Mouse (Mus musculus): ENCODE data around the gene Stx8. TPM values are rescaled to one million over a fixed set of nuclear protein-coding genes. Genes with fewer than 3 reads are reported as not detected.
A peak's percentile ranks its signal among the peaks of the same experiment; 100 is the strongest.

Stx8 gene
- polyA plus RNA-seq, 1 experiment from 2014 or later = 57.5 TPM

DNA sequence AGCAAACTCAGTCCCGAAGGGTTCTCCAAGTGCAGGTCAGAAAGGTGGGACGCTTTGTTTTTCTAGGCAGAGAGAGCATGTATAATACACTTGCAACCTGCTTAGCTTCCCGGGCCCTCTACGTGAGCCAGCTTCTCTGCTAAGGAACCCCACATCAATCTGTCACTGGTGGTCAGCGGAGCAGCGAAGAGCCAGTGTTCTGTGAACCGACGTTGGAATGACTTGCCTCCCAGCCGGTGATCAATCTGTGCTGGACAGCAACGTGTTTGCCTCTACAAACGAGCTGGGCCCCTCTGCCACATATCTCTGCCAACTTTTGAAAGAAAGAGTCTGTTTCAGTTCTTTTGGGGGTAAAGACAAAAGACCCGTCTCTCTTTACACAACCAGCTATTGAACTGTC, 84.7 kb downstream of the Stx8 start:
- WGBS = 37% methylated on average over 12 of the region's 12 CpGs
- no peak overlapping the region for H3K4me3 ChIP-seq
- H3K27me3 ChIP-seq (ENCODE audit: insufficient read depth, poor library complexity, severe bottlenecking) = peaks cover 4% of the 10 kb centered on the region; the same call in 1 of the 2 replicates
- no peaks in the 10 kb centered on the region for H3K9me3 ChIP-seq
- H3K27ac ChIP-seq = peak overlapping the region; percentile 69
- peak; percentile 47 for DNase-seq (ENCODE audit: low spot score)
- H3K36me3 ChIP-seq = no peaks in the 10 kb centered on the region
- H3K4me1 ChIP-seq (replicated peaks) = peaks cover 26% of the 10 kb centered on the region

DNA sequence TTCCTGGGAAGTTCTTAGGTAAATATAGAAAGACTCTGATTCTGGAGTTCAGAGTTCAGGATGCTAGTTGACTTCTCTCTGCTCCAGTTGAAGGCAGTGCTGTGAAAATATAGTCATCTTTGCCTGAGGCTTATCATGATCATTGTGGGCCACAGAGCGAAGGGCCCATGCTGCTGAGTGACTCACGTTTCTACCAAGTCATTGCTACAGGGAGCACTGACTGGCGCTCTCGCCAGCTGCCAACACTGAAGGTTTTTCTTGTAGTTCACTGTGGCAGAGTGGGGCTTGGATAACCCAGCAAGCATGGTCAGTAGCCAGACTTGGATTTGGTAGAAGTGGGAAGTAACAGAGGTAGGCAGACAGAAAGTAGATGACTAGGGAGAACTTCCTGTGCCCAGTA, 85.3 kb downstream of the Stx8 start:
- no peak for DNase-seq (ENCODE audit: low spot score)
- Histone ChIP-seq H3K27me3 (ENCODE audit: insufficient read depth, poor library complexity, severe bottlenecking) (no peaks in the 10 kb centered on the region), H3K4me1 (replicated peaks) (peaks cover 26% of the 10 kb centered on the region), H3K36me3 (no peaks in the 10 kb centered on the region), H3K27ac (peak overlapping the region; percentile 54; the same call in 1 of the 2 replicates), H3K4me3 (no peak overlapping the region), H3K9me3 (no peaks in the 10 kb centered on the region)
- 91% methylated on average over 4 of the region's 4 CpGs for WGBS

DNA sequence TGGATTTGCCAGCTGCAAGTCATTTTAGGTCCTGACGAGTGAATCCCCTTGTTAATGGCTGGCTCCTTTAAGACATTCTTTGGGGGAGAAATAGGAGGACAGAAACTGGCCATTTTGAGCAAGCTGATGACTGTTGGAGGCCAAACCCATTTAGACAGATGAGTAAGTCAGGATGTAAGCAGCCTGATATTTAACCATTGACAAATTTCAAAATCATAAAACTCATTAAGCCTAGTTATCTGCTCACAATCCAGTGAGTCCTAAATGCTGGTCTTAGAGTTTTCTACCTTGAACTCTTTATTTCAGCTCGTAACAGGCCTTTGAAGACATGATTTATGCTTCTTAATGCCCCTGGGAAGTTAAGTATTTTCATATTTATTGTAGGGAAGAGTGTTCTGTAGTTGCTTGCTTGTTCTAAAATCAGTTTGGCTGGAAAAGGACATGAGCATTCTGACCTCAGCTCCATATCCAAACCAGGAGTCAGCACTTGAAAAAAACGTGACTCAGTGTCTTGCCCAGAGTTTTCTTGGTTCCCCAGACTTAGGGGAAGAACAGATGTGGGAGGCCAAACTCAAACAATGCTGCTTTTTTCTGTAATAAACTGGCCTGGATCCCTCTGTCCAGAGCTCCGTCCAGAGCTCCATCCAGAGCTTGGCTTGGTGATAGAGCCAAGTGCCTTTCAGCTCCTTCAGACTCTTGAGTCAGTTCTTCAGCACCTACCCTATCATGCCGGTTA, 92.6 kb downstream of the Stx8 start:
- H3K27ac ChIP-seq = no peak overlapping the region
- 79% methylated on average over 5 of the region's 5 CpGs for WGBS
- no peaks in the 10 kb centered on the region for H3K9me3 ChIP-seq
- H3K4me1 ChIP-seq (replicated peaks) = peaks cover 13% of the 10 kb centered on the region
- no peak for DNase-seq (ENCODE audit: low spot score)
- H3K36me3 ChIP-seq = no peaks in the 10 kb centered on the region
- no peaks in the 10 kb centered on the region for H3K27me3 ChIP-seq (ENCODE audit: insufficient read depth, poor library complexity, severe bottlenecking)
- H3K4me3 ChIP-seq = no peak overlapping the region

- H3K4me1 ChIP-seq (replicated peaks) = peaks cover 13% of the 10 kb centered on the region
- no peak overlapping the region for H3K4me3 ChIP-seq
- no peaks in the 10 kb centered on the region for H3K27me3 ChIP-seq (ENCODE audit: insufficient read depth, poor library complexity, severe bottlenecking)
- 61% methylated on average over 4 of the region's 4 CpGs for WGBS
- H3K36me3 ChIP-seq = no peaks in the 10 kb centered on the region
- no peaks in the 10 kb centered on the region for H3K9me3 ChIP-seq
- DNase-seq (ENCODE audit: low spot score) = no peak
- no peak overlapping the region; the same call in 1 of the 2 replicates for H3K27ac ChIP-seq
These were observed 94.7 kb downstream of the Stx8 start for GRCm38 (mm10) chr11:68060651-68061050.

DNA sequence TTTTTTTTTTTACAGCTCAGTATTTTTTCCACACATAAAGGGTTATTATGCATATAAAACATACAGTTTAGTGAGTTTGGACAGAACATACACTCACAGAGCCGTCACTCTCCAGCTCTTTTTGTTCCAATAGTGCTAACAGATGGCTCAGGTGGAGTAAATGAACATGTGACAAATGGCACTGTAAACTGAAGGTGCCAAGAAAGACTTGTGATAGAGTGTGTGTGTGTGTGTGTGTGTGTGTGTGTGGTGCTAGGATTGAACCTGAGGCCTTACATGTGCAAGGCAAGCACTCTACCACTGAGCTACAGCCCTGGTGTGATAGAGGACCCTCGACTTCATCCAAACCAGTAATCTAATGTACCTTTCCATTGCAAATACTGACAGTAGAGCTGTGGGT, 96.1 kb downstream of the Stx8 start:
- WGBS = 92% methylated on average over 2 of the region's 2 CpGs
- no peak for DNase-seq (ENCODE audit: low spot score)

GRCm38 (mm10) chr11:68067806-68068205, 101.8 kb downstream of the Stx8 start:
- Histone ChIP-seq H3K9me3 (no peaks in the 10 kb centered on the region), H3K4me1 (replicated peaks) (0 out of 2 replicates have a peak, but pooled peaks cover 3% of the 10 kb centered on the region), H3K4me3 (no peak overlapping the region), H3K27me3 (ENCODE audit: insufficient read depth, poor library complexity, severe bottlenecking) (no peaks in the 10 kb centered on the region), H3K36me3 (no peaks in the 10 kb centered on the region), H3K27ac (no peak overlapping the region)
- WGBS = 94% methylated on average over 10 of the region's 10 CpGs
- no peak for DNase-seq (ENCODE audit: low spot score)

More for the DNA sequence above, 96.1 kb downstream of the Stx8 start:
- no peaks in the 10 kb centered on the region for H3K36me3 ChIP-seq
- peaks cover 13% of the 10 kb centered on the region for H3K4me1 ChIP-seq (replicated peaks)
- no peaks in the 10 kb centered on the region for H3K27me3 ChIP-seq (ENCODE audit: insufficient read depth, poor library complexity, severe bottlenecking)
- no peak overlapping the region for H3K27ac ChIP-seq
- no peaks in the 10 kb centered on the region for H3K9me3 ChIP-seq
- H3K4me3 ChIP-seq = no peak overlapping the region

- WGBS = 80% methylated on average over 3 of the region's 3 CpGs
- Histone ChIP-seq H3K27me3 (ENCODE audit: insufficient read depth, poor library complexity, severe bottlenecking) (no peaks in the 10 kb centered on the region), H3K9me3 (no peaks in the 10 kb centered on the region), H3K27ac (no peak overlapping the region), H3K36me3 (no peaks in the 10 kb centered on the region), H3K4me1 (replicated peaks) (peaks cover 11% of the 10 kb centered on the region; the same call in 1 of the 2 replicates), H3K4me3 (no peak overlapping the region)
- no peak for DNase-seq (ENCODE audit: low spot score)
These were observed 104.1 kb downstream of the Stx8 start for GRCm38 (mm10) chr11:68070086-68070485.

- H3K4me1 ChIP-seq (replicated peaks) = peaks cover 11% of the 10 kb centered on the region; the same call in 1 of the 2 replicates
- H3K9me3 ChIP-seq = no peaks in the 10 kb centered on the region
- no peaks in the 10 kb centered on the region for H3K36me3 ChIP-seq
- H3K4me3 ChIP-seq = no peak overlapping the region
- 81% methylated on average over 5 of the region's 5 CpGs for WGBS
- no peaks in the 10 kb centered on the region for H3K27me3 ChIP-seq (ENCODE audit: insufficient read depth, poor library complexity, severe bottlenecking)
- H3K27ac ChIP-seq = no peak overlapping the region
- no peak for DNase-seq (ENCODE audit: low spot score)
These were observed 105.8 kb downstream of the Stx8 start for GRCm38 (mm10) chr11:68071836-68072235.

DNA sequence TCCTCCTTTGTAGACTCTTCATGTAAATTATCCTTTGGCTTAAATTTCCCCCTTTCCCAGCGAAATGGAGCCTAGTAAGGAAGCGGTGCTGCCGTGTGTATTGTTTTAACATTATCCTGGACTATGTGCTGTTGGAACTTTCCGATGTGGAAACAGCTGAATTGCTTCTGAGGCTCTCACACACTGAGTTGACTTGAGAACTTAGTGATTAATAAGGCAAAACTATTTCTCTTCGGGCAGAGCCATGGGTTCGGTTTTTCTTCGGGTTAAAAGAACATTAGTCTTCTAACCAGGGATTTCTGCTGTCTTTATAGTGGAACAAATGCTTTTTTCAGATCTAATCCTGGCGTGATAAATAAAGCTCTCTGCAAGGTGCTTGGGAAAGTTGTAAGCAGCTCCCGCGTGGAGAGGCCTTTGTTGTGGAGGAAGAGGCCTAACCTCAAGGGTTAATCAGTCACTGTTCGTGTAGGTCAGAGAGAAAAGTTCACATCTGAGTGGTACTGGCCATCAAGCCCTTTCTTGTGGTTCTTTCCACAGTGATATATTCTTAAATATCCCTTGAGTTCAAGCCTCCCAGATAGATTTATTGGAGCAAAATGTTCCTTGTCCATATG, 106.7 kb downstream of the Stx8 start:
- WGBS = 68% methylated on average over 11 of the region's 11 CpGs
- Histone ChIP-seq H3K4me3 (no peak overlapping the region), H3K27ac (no peak overlapping the region)

GRCm38 (mm10) chr11:68074686-68075085, 108.7 kb downstream of the Stx8 start:
- Histone ChIP-seq H3K27me3 (ENCODE audit: insufficient read depth, poor library complexity, severe bottlenecking) (no peaks in the 10 kb centered on the region), H3K4me1 (replicated peaks) (peaks cover 15% of the 10 kb centered on the region; the same call in 1 of the 2 replicates), H3K36me3 (no peaks in the 10 kb centered on the region), H3K4me3 (no peak overlapping the region), H3K9me3 (no peaks in the 10 kb centered on the region), H3K27ac (no peak overlapping the region)
- 81% methylated on average over 5 of the region's 5 CpGs for WGBS
- DNase-seq (ENCODE audit: low spot score) = no peak

More for the DNA sequence above, 106.7 kb downstream of the Stx8 start:
- H3K4me1 ChIP-seq (replicated peaks) = peaks cover 11% of the 10 kb centered on the region; the same call in 1 of the 2 replicates
- H3K36me3 ChIP-seq = no peaks in the 10 kb centered on the region
- H3K9me3 ChIP-seq = no peaks in the 10 kb centered on the region
- no peaks in the 10 kb centered on the region for H3K27me3 ChIP-seq (ENCODE audit: insufficient read depth, poor library complexity, severe bottlenecking)
- DNase-seq (ENCODE audit: low spot score) = no peak

- H3K9me3 ChIP-seq = no peaks in the 10 kb centered on the region
- H3K27ac ChIP-seq = no peak overlapping the region
- H3K4me1 ChIP-seq (replicated peaks) = peaks cover 15% of the 10 kb centered on the region; the same call in 1 of the 2 replicates
- no peak overlapping the region for H3K4me3 ChIP-seq
- H3K36me3 ChIP-seq = no peaks in the 10 kb centered on the region
- no peaks in the 10 kb centered on the region for H3K27me3 ChIP-seq (ENCODE audit: insufficient read depth, poor library complexity, severe bottlenecking)
- no peak for DNase-seq (ENCODE audit: low spot score)
- WGBS = 67% methylated on average over 2 of the region's 2 CpGs
These were observed 109.3 kb downstream of the Stx8 start for GRCm38 (mm10) chr11:68075331-68075730.

DNA sequence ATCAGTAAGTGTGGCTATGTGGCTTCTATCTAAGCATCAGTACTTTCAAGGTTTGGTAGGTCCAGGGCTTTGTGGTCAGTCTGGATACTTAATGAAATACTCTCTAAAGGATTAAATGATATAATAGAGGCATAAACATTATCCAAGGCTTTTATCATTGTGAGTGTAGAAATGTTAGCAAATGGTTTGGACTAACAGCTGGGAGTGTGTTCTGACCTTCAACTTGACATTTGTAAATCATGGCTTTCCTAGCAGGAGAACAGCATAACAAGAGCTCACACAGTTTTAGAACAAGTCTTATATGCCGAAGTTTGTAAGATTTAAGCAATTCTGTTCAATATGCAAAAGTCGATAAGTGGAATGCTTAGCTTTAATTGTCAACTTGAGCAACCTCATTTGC, 113.8 kb downstream of the Stx8 start:
- H3K27me3 ChIP-seq (ENCODE audit: insufficient read depth, poor library complexity, severe bottlenecking) = no peaks in the 10 kb centered on the region
- 98% methylated on average over 2 of the region's 2 CpGs for WGBS

GRCm38 (mm10) chr11:68080999-68081398, 115.0 kb downstream of the Stx8 start:
- WGBS = 92% methylated on average over 2 of the region's 2 CpGs
- H3K27me3 ChIP-seq (ENCODE audit: insufficient read depth, poor library complexity, severe bottlenecking) = no peaks in the 10 kb centered on the region
- DNase-seq (ENCODE audit: low spot score) = no peak
- no peak overlapping the region for H3K27ac ChIP-seq
- H3K4me3 ChIP-seq = no peak overlapping the region
- H3K36me3 ChIP-seq = peaks cover 6% of the 10 kb centered on the region; the same call in 1 of the 2 replicates
- H3K4me1 ChIP-seq (replicated peaks) = 0 out of 2 replicates have a peak, but pooled peaks cover 4% of the 10 kb centered on the region
- peaks cover 7% of the 10 kb centered on the region; the same call in 1 of the 2 replicates for H3K9me3 ChIP-seq

More for the DNA sequence above, 113.8 kb downstream of the Stx8 start:
- no peak for DNase-seq (ENCODE audit: low spot score)
- H3K36me3 ChIP-seq = peaks cover 6% of the 10 kb centered on the region; the same call in 1 of the 2 replicates
- peaks cover 7% of the 10 kb centered on the region; the same call in 1 of the 2 replicates for H3K9me3 ChIP-seq
- H3K4me3 ChIP-seq = no peak overlapping the region
- no peak overlapping the region for H3K27ac ChIP-seq
- H3K4me1 ChIP-seq (replicated peaks) = 0 out of 2 replicates have a peak, but pooled peaks cover 4% of the 10 kb centered on the region

All from hindbrain, embryonic 10.5 days (tissue).